Mouse (Mus musculus) adrenal gland, postnatal 14 days (tissue): ENCODE data around the gene Olfr975. TPM values are rescaled to one million over a fixed set of nuclear protein-coding genes. Genes with fewer than 3 reads are reported as not detected.
"Not testable (repeated sequence)": the region's sequence is repeated elsewhere in the genome, so short reads cannot be mapped to it uniquely, and the experiment has no call there.

ENCODE experiments used
- DNase-seq: peaks from one replicate; pipeline ENCODE4 v3.0.0; 2021; ENCODE audit warnings: mixed read lengths
- long read RNA-seq, 2 experiments: library from polyadenylated mRNA; stranded (forward); transcript quantifications; one replicate each; pipeline ENCODE4 v2.0.0; 2021
- total RNA-seq: library from RNA; stranded (reverse); gene quantifications from 2 replicates; pipeline ENCODE4 v1.2.3, GENCODE M21; 2021

Gene Olfr975
- not detected in 2 replicates for total RNA-seq
- long read RNA-seq, experiment 1: 0 reads
- long read RNA-seq, experiment 2: 0 reads

DNA sequence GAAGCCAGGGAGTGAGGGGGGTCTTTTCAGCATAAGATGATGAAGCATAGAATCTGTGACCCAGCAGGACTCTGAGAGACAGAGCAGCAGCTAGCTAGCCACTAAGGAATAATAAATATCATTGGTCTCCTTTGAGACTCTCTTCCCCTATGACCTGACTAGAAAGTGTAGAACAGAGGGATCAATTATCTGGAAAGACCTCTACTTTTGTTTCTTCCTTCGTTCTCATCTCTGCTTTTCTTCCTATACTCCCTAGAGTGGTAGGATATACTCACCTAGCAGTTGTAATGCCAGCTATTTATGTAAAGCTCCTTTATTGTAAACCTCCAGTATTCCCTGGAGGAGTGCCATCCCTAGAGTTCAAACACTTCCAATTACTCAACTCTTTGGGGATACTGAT, at the start of gene Olfr975:
Gene Olfr975 (minus strand): TSS at position 101 of the 400 bp plus-strand sequence.
- no peak for DNase-seq

DNA sequence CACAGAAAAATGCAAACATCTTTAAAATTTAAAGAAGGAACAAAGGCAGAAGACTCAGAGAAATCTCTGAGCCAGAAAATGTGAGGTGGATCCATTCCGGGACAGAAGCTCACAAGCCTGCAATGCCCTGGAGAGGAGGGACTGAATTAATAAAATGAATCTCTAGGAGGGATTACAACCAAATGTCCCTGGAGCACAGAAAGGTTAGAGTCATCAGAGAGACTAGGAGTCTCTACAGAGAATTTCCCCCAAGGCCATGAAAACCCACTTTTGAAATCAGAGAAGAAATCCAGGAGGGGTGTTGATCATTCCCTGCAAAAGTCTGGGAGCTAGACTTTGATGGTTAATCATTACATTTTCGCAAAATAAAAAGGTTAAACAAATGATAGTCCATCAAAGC, 40.0 kb upstream of the Olfr975 start, which contains the start of gene Olfr978:
Gene Olfr978 (plus strand): TSS at position 301 of the 400 bp plus-strand sequence.
- DNase-seq: no peak

DNA sequence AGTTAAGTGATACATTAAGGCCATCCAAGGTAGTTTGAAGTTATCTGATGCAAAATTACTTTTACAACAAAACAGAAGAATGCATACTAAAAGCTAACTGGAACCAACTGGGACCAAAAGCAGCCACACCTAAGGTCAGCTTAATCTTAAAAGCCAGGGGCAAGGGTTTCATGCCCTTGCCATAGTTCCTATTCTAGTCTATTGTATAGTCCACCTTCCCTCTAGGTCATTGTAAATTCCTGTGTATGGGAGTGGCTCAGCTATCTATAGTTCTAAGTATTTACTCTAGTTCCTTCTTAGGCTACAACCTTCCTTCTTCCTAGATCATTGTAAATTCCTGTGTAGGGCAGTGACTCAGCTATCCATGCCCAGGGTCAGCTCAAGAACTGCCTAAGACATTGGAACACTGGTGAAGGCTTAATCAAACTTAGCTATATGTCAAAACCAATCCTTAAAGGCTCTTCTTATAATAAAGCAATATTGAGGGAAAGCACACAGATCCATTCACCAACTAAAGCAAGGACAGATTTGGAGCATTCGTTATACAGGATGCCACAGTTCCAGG, 24.8 kb upstream of the Olfr975 start:
- DNase-seq: not testable (repeated sequence)

DNA sequence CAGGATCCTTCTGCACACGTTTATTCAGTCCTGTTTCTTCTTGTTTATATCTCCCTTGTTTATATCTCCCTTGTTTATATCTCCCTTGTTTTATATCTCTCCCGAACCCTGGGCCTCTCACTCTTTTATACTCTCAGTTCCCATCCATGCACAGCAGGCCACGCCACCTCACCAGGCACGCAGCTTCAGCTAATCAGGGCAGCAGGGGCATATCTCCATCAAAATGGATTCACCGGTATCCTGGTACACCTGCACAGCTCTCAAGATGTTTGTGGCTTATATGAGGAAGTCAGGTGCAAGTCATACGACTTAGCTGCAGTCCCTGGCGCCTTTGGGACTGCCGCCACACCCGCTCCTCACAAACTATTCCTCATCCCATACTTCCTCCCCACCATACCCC, 9.2 kb upstream of the Olfr975 start, which contains the start of gene Olfr976:
Gene Olfr976 (minus strand): TSS at position 101 of the 400 bp plus-strand sequence.
- DNase-seq: not testable (repeated sequence)

DNA sequence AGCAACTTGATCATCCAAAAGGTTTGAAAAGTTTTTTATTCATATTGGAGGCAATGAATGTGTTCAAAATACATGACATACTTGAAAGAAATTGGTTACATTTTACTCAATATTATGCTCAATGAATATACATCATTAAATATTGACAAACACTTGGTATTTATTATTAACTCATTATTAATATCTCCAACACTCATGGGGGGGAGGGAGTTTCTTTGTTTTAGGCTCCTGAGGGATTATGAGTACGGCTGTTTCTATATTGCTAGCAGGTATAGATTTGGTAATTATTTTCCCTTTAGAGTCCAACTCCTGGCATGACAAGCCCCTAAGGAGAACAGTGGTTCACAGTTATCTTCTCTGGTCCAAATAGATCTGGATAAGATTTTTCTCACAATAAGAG, 14.6 kb downstream of the Olfr975 start, which contains the start of gene Olfr974:
Gene Olfr974 (plus strand): TSS at position 301 of the 400 bp plus-strand sequence.
- no peak for DNase-seq

DNA sequence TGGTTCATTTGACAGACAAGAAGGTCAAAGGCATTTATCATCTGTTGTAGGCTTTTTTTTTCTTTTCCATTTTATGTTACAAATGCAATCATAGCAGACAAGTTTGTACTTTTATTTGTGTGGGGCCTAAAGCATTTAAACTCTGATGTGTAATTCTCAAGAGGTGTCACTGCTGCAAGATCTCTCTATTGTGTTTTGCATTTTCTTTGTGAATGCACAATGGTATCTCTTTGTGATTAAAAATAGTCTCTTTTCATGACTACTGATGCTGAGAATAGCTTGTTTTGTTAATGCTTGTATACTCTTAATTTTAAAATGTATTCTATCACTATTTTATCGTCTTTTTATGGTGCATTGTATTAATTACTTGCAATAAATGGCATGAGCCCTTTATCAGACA, 23.0 kb downstream of the Olfr975 start:
- not testable (repeated sequence) for DNase-seq

DNA sequence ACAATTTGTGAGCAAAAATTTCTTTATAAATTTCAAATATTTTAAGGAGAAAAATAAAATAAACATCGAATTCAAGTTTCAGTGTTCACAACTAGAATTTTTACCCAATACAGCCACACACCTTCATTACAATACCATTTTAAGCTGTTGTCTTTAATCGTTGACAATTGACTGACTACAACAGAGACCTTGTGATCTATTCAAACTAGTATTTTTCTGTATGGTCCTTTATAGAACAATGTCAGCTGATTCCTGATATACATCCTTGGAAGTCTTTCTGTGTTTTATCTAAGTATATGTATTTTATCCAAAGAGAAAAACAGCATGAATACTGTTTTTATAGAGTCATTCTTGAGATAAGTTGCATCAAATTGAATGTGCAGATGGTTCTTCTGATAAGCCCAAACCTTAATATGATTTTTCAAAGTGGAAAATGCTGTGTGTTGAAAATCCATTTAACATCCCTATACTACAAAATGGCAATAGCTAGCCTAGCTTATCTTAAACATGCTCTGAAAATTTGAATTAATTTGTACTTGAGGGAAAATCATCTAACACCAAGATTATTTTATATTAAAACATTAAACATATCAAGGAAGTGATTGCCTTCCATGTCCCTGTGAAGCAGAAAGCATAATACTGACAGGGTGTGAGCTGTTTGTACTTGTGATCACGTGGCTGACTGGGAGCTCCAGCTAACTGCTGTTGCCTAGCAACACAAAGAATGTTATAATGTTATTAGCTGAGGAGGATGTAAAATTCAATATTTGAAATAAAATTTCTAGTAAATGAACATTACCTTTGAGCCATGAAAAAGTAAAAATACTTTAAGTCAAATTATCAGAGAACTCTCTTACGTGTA, 23.6 kb downstream of the Olfr975 start:
- DNase-seq: not testable (repeated sequence)

DNA sequence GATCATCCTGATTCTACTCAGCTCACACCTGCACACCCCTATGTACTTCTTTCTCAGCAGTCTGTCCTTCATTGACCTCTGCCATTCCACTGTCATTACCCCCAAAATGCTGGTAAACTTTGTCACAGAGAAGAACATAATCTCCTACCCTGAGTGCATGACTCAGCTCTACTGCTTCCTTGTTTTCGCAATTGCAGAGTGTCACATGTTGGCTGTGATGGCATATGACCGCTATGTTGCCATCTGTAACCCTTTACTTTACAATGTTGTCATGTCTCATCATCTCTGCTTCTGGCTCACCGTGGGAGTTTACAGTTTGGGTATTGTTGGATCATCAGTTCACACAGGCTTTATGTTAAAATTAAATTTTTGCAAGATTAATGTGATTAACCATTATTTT, 41.9 kb downstream of the Olfr975 start:
- no peak for DNase-seq

DNA sequence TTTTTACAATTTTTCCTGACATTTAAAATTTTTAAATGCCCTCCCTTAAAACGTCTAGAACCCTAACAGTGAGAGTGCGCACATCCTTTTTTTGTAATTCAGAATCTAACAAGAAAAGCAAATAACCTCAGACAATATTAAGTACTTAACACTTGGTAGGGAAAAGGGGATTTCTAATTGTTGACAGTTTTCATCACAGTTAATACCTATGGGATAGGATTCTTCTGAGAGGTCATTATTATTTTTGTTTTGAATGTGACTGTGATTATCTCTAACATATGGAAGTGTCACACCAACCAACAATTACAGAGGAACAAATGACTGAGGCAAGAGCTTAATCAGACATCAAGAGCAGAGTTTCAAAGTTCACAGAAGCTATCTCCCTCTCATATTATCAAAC, 44.8 kb downstream of the Olfr975 start, which contains the start of gene Olfr229:
Gene Olfr229 (plus strand): TSS at position 301 of the 400 bp plus-strand sequence.
- no peak for DNase-seq

DNA sequence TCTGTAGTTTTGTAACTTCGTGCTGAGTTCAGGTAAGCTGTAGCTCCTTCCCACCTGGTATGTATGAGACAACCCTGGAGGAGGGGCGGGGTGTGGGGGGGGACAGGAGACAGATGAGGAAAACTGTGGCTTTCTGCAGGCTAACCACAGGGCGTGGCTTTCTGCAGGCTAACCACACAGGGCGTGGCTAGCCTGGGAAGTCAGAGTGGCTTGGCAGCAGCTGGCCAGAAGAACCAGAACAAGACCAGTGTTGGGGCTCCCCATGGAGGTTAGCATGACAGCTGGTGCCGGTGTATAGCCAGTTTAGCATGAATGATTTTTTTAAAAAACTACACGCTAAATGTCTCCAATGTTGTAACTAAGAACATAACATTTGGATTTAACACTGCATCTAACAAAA, 46.7 kb downstream of the Olfr975 start:
- no peak for DNase-seq

Other genes with a start within 250 kb of the Olfr975 start
- gene Olfr149, start 244.9 kb downstream of the Olfr975 start, total RNA-seq: not detected in 2 replicates
- not detected in 2 replicates for gene Olfr965, start 240.7 kb downstream of the Olfr975 start, total RNA-seq
- not detected in 2 replicates for gene Olfr150, start 221.1 kb downstream of the Olfr975 start, total RNA-seq
- not detected in 2 replicates for gene Olfr967, start 205.8 kb downstream of the Olfr975 start, total RNA-seq
- not detected in 2 replicates for gene Olfr968, start 168.8 kb downstream of the Olfr975 start, total RNA-seq
- gene Olfr969, start 161.1 kb downstream of the Olfr975 start, total RNA-seq: not detected in 2 replicates
- not detected in 2 replicates for gene Olfr970, start 143.2 kb downstream of the Olfr975 start, total RNA-seq
- not detected in 2 replicates for gene Olfr971, start 115.2 kb downstream of the Olfr975 start, total RNA-seq
- not detected in 2 replicates for gene Olfr972, start 85.6 kb downstream of the Olfr975 start, total RNA-seq
- not detected in 2 replicates for gene Olfr229, start 44.7 kb downstream of the Olfr975 start, total RNA-seq
- not detected in 2 replicates for gene Olfr974, start 14.5 kb downstream of the Olfr975 start, total RNA-seq
- gene Olfr976, start 9.1 kb upstream of the Olfr975 start, total RNA-seq: not detected in 2 replicates
- not detected in 2 replicates for gene Olfr978, start 40.1 kb upstream of the Olfr975 start, total RNA-seq
- not detected in 2 replicates for gene Olfr979, start 51.4 kb upstream of the Olfr975 start, total RNA-seq
- not detected in 2 replicates for gene Olfr980, start 57.5 kb upstream of the Olfr975 start, total RNA-seq
- not detected in 2 replicates for gene Olfr981, start 69.4 kb upstream of the Olfr975 start, total RNA-seq
- not detected in 2 replicates for gene Olfr982, start 121.8 kb upstream of the Olfr975 start, total RNA-seq
- not detected in 2 replicates for gene Olfr983, start 141.5 kb upstream of the Olfr975 start, total RNA-seq
- not detected in 2 replicates for gene Olfr984, start 162.2 kb upstream of the Olfr975 start, total RNA-seq
- gene Olfr985, start 178.1 kb upstream of the Olfr975 start, total RNA-seq: not detected in 2 replicates
- not detected in 2 replicates for gene Tmem225, start 196.1 kb upstream of the Olfr975 start, total RNA-seq
- gene Olfr986, start 228.9 kb upstream of the Olfr975 start, total RNA-seq: not detected in 2 replicates
- 3.9 and 5.0 TPM in 2 replicates for gene Zfp202, start 240.3 kb upstream of the Olfr975 start, total RNA-seq